Mouse (Mus musculus) stomach, postnatal 0 days (tissue): ENCODE data around the gene Smc3.

Experiments used
- CTCF ChIP-seq: IDR thresholded peaks from 2 replicates; pipeline ENCODE4 v1.5.1; 2016; ENCODE audit warnings: antibody characterized with exemption, low read depth, mild to moderate bottlenecking, moderate library complexity
- EP300 ChIP-seq: optimal IDR thresholded peaks from 2 replicates; pipeline ENCODE3; 2016; ENCODE audit warnings: antibody characterized with exemption

- no peak for TF ChIP-seq CTCF
- no peak for TF ChIP-seq EP300
These were observed 64.6 kb downstream of the Smc3 start for GRCm38 (mm10) chr19:53664831-53665230.
